Mouse (Mus musculus) liver, embryonic 14.5 days (tissue): ENCODE data around the gene Dmac2.

ENCODE experiments used
- CTCF ChIP-seq: IDR thresholded peaks from 2 replicates; pipeline ENCODE4 v1.5.1; 2016; ENCODE audit warnings: antibody characterized with exemption, low read depth, control low read depth
- EP300 ChIP-seq: IDR thresholded peaks from 2 replicates; pipeline ENCODE4 v1.6.1; 2016; ENCODE audit warnings: antibody characterized with exemption, low read depth

DNA sequence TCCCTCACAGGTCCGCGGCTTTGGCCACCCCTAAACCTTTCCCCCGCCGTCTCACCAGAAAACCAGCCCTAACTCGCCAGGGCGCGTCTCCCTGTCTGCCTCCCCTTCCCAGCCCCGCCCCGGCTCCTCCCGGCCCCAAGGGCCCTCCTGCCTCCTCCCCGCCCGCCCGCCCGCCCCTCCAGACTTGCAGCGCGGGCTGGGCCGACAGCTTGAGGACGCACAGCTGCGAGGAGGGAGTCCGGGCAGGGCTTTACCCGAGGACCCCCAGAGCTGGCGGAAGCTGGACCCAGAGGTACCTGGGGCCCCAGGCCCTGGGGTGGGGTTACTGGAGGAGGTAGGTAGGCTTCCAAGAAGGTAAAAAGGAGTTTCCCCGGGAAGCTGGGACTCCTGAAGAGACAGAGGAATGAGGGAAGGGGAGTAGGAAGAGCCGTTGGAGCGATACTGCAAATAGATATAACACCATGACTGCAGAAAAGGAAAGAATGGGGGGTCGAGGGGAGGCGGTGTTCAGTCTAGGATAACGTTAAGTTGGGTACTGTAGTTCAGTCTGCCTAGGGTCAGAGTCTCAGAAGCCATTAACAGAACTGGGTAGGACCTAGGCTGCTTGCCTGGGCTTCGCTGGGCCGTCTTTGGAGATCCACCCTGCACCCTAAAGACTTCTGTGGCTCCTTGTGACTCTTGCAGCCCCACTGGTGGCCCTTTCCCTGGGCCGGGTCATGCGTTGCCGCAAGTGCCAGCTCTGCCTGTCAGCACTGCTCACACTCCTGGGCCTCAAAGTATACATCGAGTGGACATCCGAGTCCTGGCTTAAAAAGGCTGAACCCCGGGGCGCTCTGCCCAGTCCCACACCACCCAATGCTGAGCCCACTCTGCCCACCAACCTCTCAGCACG is 8.5 kb downstream of the Dmac2 start:
- TF ChIP-seq CTCF (no peak), EP300 (no peak)
